Mouse (Mus musculus) liver, embryonic 14.5 days (tissue): ENCODE measurements around the gene C1qtnf5. TPM values are rescaled to one million over a fixed set of nuclear protein-coding genes. Genes with fewer than 3 reads are reported as not detected.

ENCODE experiments used
- ATAC-seq: fragments of 200-750 bp; cut with Nextera tagmentation; 2 replicates; pipeline ENCODE4 v1.8.0; 2017; ENCODE audit warnings: moderate number of reproducible peaks, mild to moderate bottlenecking, moderate library complexity; ENCODE audit not compliant: insufficient read depth
- DNase-seq, 3 experiments: peaks; one replicate each; pipeline ENCODE4 v3.0.0-alpha.2; 2012 to 2013; ENCODE audit warnings: low read depth in 3 of 3, low spot score in 3 of 3
- H3K27ac ChIP-seq: fragments of 300-500 bp; sonication (generic); 2 replicates; pipeline ENCODE4 v1.5.1; 2014; ENCODE audit warnings: moderate library complexity, mild to moderate bottlenecking, control low read depth, inconsistent platforms
- H3K27me3 ChIP-seq: fragments of 300-500 bp; sonication (generic); 2 replicates; pipeline ENCODE4 v1.6.1; 2014; ENCODE audit warnings: mild to moderate bottlenecking, low read length, moderate library complexity; ENCODE audit not compliant: control insufficient read depth, insufficient read depth
- H3K36me3 ChIP-seq: fragments of 300-500 bp; sonication (generic); replicated peaks from 2 replicates; pipeline ENCODE4 v1.6.1; 2014; ENCODE audit warnings: low read depth; ENCODE audit not compliant: control insufficient read depth, insufficient read depth
- H3K4me1 ChIP-seq, 2 experiments: fragments of 200-500 bp in 1 of 2; fragments of 300-500 bp in 1 of 2; sonication (generic) in 1 of 2; replicated peaks; 2 replicates each; pipeline ENCODE4 v1.6.1; 2012 to 2014; ENCODE audit warnings: antibody characterized with exemption in 1 of 2, inconsistent platforms in 1 of 2, low read length in 1 of 2; ENCODE audit not compliant: control insufficient read depth in 2 of 2, insufficient read depth in 2 of 2
- H3K4me2 ChIP-seq: fragments of 300-500 bp; sonication (generic); 2 replicates; pipeline ENCODE4 v1.6.1; 2014; ENCODE audit warnings: low read depth, mild to moderate bottlenecking, control low read depth, moderate library complexity
- H3K4me3 ChIP-seq, 2 experiments: fragments of 200-500 bp in 1 of 2; fragments of 300-500 bp in 1 of 2; sonication (generic) in 1 of 2; 2 replicates each; pipeline ENCODE4 v1.5.1; 2012 to 2014; ENCODE audit warnings: low read depth in 2 of 2, low read length in 2 of 2, mild to moderate bottlenecking in 2 of 2, control low read depth in 1 of 2, inconsistent platforms in 1 of 2, moderate library complexity in 1 of 2; ENCODE audit not compliant: insufficient read depth in 1 of 2
- H3K9ac ChIP-seq: fragments of 300-500 bp; sonication (generic); replicated peaks from 2 replicates; pipeline ENCODE4 v1.6.1; 2014; ENCODE audit warnings: mild to moderate bottlenecking, control low read depth, moderate library complexity
- H3K9me3 ChIP-seq: fragments of 300-500 bp; sonication (generic); 2 replicates; pipeline ENCODE4 v1.6.1; 2016; ENCODE audit warnings: low read length, mixed read lengths; ENCODE audit not compliant: control insufficient read depth
- CTCF ChIP-seq: IDR thresholded peaks from 2 replicates; pipeline ENCODE4 v1.5.1; 2016; ENCODE audit warnings: antibody characterized with exemption, low read depth, control low read depth
- EP300 ChIP-seq: IDR thresholded peaks from 2 replicates; pipeline ENCODE4 v1.6.1; 2016; ENCODE audit warnings: antibody characterized with exemption, low read depth
- WGBS: fragments of 180-500 bp; shearing (Covaris S2); extraction: QIAGEN DNeasy Blood & Tissue Kit; methylation state at CpG from one replicate; pipeline ENCODE4 v1.1.7; 2014; ENCODE audit not compliant: insufficient replicate concordance; 5-methylcytosine and 5-hydroxymethylcytosine counted together
- polyA plus RNA-seq, 2 experiments: library from polyadenylated mRNA; depleted of rRNA in 1 of 2; stranded (reverse) in 1 of 2; unstranded in 1 of 2; fragments of >200 nt; fragmentation: Nextera tagmentation in 1 of 2; extraction: Ambion mirVana in 1 of 2; gene quantifications; 2 replicates each; pipeline versions ENCODE4 v1.2.1 to v1.2.3; 2012 to 2014

The C1qtnf5 gene
- polyA plus RNA-seq, 2 experiments, result 0.27 to 0.30 TPM

GRCm38 (mm10) chr9:44075996-44076763, 30.9 kb upstream of the C1qtnf5 start:
- Histone ChIP-seq H3K27ac (no peak overlapping the region), H3K9me3 (no peaks in the 10 kb centered on the region), H3K27me3 (peaks cover 2% of the 10 kb centered on the region; the same call in 1 of the 2 replicates), H3K4me3 (no peak overlapping the region), H3K9ac (no peak overlapping the region), H3K36me3 (no peaks in the 10 kb centered on the region), H3K4me1 (no peaks in the 10 kb centered on the region), H3K4me2 (no peak overlapping the region)
- no peak for TF ChIP-seq CTCF
- no peak for TF ChIP-seq EP300
- DNase-seq (no peak), ATAC-seq (no peak)
- 59% methylated on average over 16 of the region's 16 CpGs for WGBS

GRCm38 (mm10) chr9:44076764-44077120, 30.3 kb upstream of the C1qtnf5 start:
- TF ChIP-seq EP300 (no peak), CTCF (peak; percentile 69)
- Histone ChIP-seq H3K36me3 (no peaks in the 10 kb centered on the region), H3K27me3 (no peaks in the 10 kb centered on the region), H3K4me3 (no peak overlapping the region), H3K27ac (no peak overlapping the region), H3K9ac (no peak overlapping the region), H3K4me2 (no peak overlapping the region), H3K9me3 (no peaks in the 10 kb centered on the region), H3K4me1 (no peaks in the 10 kb centered on the region)
- DNase-seq (peak; percentile 37 to 51 (median 43)), ATAC-seq (no peak)
- 17% methylated on average over 5 of the region's 5 CpGs for WGBS

- TF ChIP-seq CTCF, result no peak
- no peak for TF ChIP-seq EP300
- Histone ChIP-seq H3K9ac (no peak overlapping the region), H3K4me2 (no peak overlapping the region), H3K36me3 (no peaks in the 10 kb centered on the region), H3K27me3 (no peaks in the 10 kb centered on the region), H3K4me1 (no peaks in the 10 kb centered on the region), H3K9me3 (no peaks in the 10 kb centered on the region), H3K27ac (no peak overlapping the region), H3K4me3 (no peak overlapping the region)
- ATAC-seq (no peak), DNase-seq (no peak)
- 71% methylated on average over 11 of the region's 11 CpGs for WGBS
These were observed 29.7 kb upstream of the C1qtnf5 start for GRCm38 (mm10) chr9:44077266-44077910.

- H3K4me2 ChIP-seq, result no peak overlapping the region
These were observed 28.8 kb upstream of the C1qtnf5 start for GRCm38 (mm10) chr9:44078136-44078797.

More at GRCm38 (mm10) chr9:44078136-44078797, 28.8 kb upstream of the C1qtnf5 start:
- 70% methylated on average over 10 of the region's 10 CpGs for WGBS
- Histone ChIP-seq H3K27me3 (no peaks in the 10 kb centered on the region), H3K4me3 (no peak overlapping the region), H3K36me3 (no peaks in the 10 kb centered on the region), H3K9ac (no peak overlapping the region), H3K27ac (no peak overlapping the region), H3K4me1 (no peaks in the 10 kb centered on the region), H3K9me3 (no peaks in the 10 kb centered on the region)
- ATAC-seq (no peak), DNase-seq (no peak)
- TF ChIP-seq CTCF (no peak), EP300 (no peak)
